Comparison of ENCODE assay signal across 20 mouse cellular contexts in genomic region chr12:71995831-71996230, GRCm38 (mm10).
DNase-seq lines count a peak whose midpoint lies in the region; TF ChIP-seq lines count a peak whose summit lies in the region.
"Had no signal": no experiment of that assay in that cellular context is flagged by ENCODE, and none has a peak within 500 bp of the region (broad histone marks: within the 10 kb centered on the region; RNA-seq: fewer than 3 reads in every experiment).

No protein-coding gene starts in this region.

- no peaks in the 10 kb centered on the region for H3K27me3 ChIP-seq in myocyte (ENCODE audit: control insufficient read depth, insufficient read depth, insufficient read length)
- H3K27me3 ChIP-seq: heart, embryonic 15.5 days; limb, embryonic 13.5 days; liver, embryonic 12.5 days; neural tube, embryonic 12.5 days; stomach, embryonic 15.5 days had no signal

- H3K4me3 ChIP-seq in myocyte, result no peak overlapping the region
- H3K4me3 ChIP-seq: heart, embryonic 15.5 days; hindbrain, embryonic 10.5 days; limb, embryonic 13.5 days; liver, embryonic 12.5 days; midbrain, embryonic 10.5 days; neural tube, embryonic 12.5 days; stomach, embryonic 15.5 days had no signal

- peak; percentile 37 to 48 for DNase-seq in cerebellum, postnatal 10 days
- no peak for DNase-seq in cerebellum, postnatal 14 days
- DNase-seq in heart, adult 11 months, result peak; percentile 91
- no peak for DNase-seq in heart, postnatal 25 days (ENCODE audit: low spot score)
- peak; percentile 45 to 57 for DNase-seq in layer of hippocampus, postnatal 36 days
- DNase-seq in layer of hippocampus, postnatal 25 days (ENCODE audit: extremely low spot score in 1 of 2, low spot score in 1 of 2), result no peak
- DNase-seq: adrenal gland, adult 8-10 months; cerebellum, adult 2 months; kidney, postnatal 25 days; lung, adult 18-20 months; lung, postnatal 10 days; thymus, postnatal 25 days had no signal

- H3K36me3 ChIP-seq in myocyte (ENCODE audit: control insufficient read depth, insufficient read depth), result peaks cover 14% of the 10 kb centered on the region

- no peak for TF ChIP-seq POLR2A in myocyte (IDR thresholded peaks at IDR 0.05; ENCODE audit: insufficient read length, low read depth)

- intact Hi-C loops in heart, postnatal 25 days (cut with DNase I), result no loop called here

- no peak overlapping the region for H3K4me2 ChIP-seq in myocyte (ENCODE audit: low read depth)
- H3K4me2 ChIP-seq: heart, embryonic 15.5 days; limb, embryonic 13.5 days; liver, embryonic 12.5 days; neural tube, embryonic 12.5 days; stomach, embryonic 15.5 days had no signal

- no peaks in the 10 kb centered on the region for H3K79me2 ChIP-seq in myocyte (ENCODE audit: control insufficient read depth, insufficient read depth)

- no peak overlapping the region for H3ac ChIP-seq in myocyte (ENCODE audit: control insufficient read depth, insufficient read length)

TF ChIP-seq in myocyte, 11 proteins besides CTCF, POLR2A, EP300 and RAD21:
- TF ChIP-seq POLR2AphosphoS2 (IDR thresholded peaks at IDR 0.05; ENCODE audit: insufficient read length, low read depth) (peak; percentile 18), CEBPB (IDR thresholded peaks at IDR 0.05; ENCODE audit: insufficient read depth, poor library complexity, severe bottlenecking) (no peak)

Comparison
In these comparisons a context has a peak if more than half of its experiments do, and no peak if none do; other contexts are left out.
1. DNase-seq: peak in cerebellum, postnatal 10 days (2 of 2), heart, adult 11 months (single experiment) and layer of hippocampus, postnatal 36 days (2 of 2); none in cerebellum, postnatal 14 days (0 of 2), heart, postnatal 25 days (single experiment) and layer of hippocampus, postnatal 25 days (0 of 2).